Mouse (Mus musculus): Measurements from ENCODE around the gene Il17rd. TPM values are rescaled to one million over a fixed set of nuclear protein-coding genes. Genes with fewer than 3 reads are reported as not detected.

Il17rd gene
- polyA plus RNA-seq, 1 experiment from 2014 or later, result 2.1 TPM

DNA sequence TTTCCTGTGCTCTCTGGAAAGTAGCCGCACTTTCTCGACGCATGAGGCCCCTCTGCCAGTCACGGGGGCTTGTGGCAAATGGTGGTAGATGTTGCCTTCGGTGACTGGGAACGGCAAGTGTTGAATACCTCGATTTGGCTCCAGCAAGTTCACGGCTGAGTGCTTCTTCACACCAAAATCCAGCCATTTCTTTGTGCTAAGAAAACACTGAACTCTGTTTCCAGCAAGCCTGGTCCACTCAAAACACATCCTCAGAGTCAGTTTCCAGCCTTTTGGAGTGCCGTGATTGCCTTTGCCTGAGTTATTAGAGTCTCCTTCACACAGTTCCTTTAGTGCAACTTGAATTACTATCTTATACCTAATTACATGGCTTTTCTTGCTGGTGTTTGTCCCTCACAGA, 11.3 kb downstream of the Il17rd start:
- H3K4me3 ChIP-seq (ENCODE audit: low read depth, low read length), result no peak overlapping the region
- no peak overlapping the region for H3K27ac ChIP-seq (ENCODE audit: low read depth, low read length)
- no peaks in the 10 kb centered on the region for H3K9me3 ChIP-seq (replicated peaks; ENCODE audit: control insufficient read depth, low read length)
- no peaks in the 10 kb centered on the region for H3K27me3 ChIP-seq (ENCODE audit: control insufficient read depth, insufficient read depth, low read length)
- no peak for ATAC-seq (replicated peaks; ENCODE audit: insufficient number of reproducible peaks, low FRiP score, low TSS enrichment)
- 46% methylated on average over 9 of the region's 9 CpGs for WGBS (ENCODE audit: insufficient replicate concordance)
- no peak overlapping the region for H3K4me2 ChIP-seq
- H3K36me3 ChIP-seq (ENCODE audit: control insufficient read depth, insufficient read depth, low read length), result no peaks in the 10 kb centered on the region
- H3K9ac ChIP-seq (ENCODE audit: low read depth, low read length), result no peak overlapping the region
- peaks cover 21% of the 10 kb centered on the region for H3K4me1 ChIP-seq (ENCODE audit: control insufficient read depth, insufficient read depth, low read length)

DNA sequence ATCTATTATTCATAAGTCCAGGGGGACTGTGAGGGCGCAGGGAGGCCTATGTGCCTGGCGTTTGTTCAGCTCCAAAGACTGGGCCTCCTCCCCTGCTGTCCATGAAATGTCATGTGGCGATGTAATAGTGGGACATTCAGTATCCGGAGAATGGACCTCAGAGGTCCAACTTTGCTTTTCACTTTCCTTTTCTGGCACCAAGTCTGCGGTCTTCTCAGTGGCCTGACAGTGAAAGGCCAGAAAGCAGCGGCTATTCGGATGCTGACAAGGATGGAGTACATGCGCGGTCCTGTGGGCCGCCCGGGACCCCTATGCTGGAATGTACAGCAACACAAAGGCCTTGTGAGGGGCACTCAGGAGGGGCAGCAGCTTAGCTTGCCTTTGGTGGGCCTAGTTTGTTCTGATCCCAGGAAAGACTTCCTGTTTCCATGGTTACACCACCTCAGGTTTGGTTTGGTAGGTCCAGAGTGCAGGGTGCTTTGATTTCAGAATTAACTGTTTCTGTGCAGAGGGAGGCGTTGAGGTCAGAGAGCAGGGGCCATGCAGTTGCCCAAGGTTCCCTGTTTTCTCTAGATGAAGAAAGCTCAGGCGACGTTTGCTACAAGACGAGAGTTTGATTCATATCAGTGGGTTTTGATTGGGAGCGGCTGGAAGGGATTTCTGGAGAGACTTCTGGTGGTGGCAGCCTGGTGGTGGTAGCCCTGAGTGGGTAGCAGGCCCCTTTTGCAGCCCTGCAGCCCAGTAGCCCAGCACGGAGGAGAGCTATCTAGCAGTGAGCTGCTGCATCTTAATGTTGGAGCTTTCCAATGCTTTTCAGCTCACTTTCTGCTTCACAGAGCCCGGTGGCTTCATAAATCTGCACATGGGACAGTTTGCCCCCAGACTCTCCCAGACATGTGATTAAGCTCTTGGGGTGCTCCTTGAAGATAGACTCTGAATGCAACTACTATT, 12.1 kb downstream of the Il17rd start:
- WGBS (ENCODE audit: insufficient replicate concordance), result 60% methylated on average over 18 of the region's 18 CpGs
- H3K9me3 ChIP-seq (replicated peaks; ENCODE audit: control insufficient read depth, low read length), result no peaks in the 10 kb centered on the region
- no peak for ATAC-seq (replicated peaks; ENCODE audit: insufficient number of reproducible peaks, low FRiP score, low TSS enrichment)
- H3K27me3 ChIP-seq (ENCODE audit: control insufficient read depth, insufficient read depth, low read length), result no peaks in the 10 kb centered on the region
- H3K36me3 ChIP-seq (ENCODE audit: control insufficient read depth, insufficient read depth, low read length), result no peaks in the 10 kb centered on the region
- no peak overlapping the region for H3K4me3 ChIP-seq (ENCODE audit: low read depth, low read length)
- no peak overlapping the region for H3K27ac ChIP-seq (ENCODE audit: low read depth, low read length)
- H3K4me2 ChIP-seq, result no peak overlapping the region
- H3K9ac ChIP-seq (ENCODE audit: low read depth, low read length), result no peak overlapping the region
- H3K4me1 ChIP-seq (ENCODE audit: control insufficient read depth, insufficient read depth, low read length), result peaks cover 15% of the 10 kb centered on the region; the same call in 1 of the 2 replicates

DNA sequence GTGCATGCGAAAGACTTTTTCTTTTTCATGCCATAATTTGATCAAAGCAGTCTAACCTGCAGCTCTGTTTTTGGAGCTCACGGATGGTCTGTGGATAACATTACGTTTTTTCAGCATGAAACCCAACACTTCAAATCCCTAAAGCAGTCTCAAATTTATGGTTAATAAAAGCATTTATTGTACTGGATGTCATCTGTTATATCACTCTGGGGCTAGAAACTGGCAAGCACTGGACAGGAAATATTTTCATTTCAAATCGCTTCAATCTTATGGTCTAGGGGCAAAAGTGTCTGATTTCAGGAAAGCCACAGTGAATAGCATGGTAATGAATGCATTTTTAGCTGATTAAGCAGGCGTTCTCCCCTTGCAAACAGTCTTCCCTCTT, 12.8 kb downstream of the Il17rd start:
- H3K9me3 ChIP-seq (replicated peaks; ENCODE audit: control insufficient read depth, low read length), result no peaks in the 10 kb centered on the region
- no peak overlapping the region for H3K4me2 ChIP-seq
- H3K27ac ChIP-seq (ENCODE audit: low read depth, low read length), result no peak overlapping the region
- no peak overlapping the region for H3K4me3 ChIP-seq (ENCODE audit: low read depth, low read length)
- H3K36me3 ChIP-seq (ENCODE audit: control insufficient read depth, insufficient read depth, low read length), result no peaks in the 10 kb centered on the region
- H3K9ac ChIP-seq (ENCODE audit: low read depth, low read length), result no peak overlapping the region
- WGBS (ENCODE audit: insufficient replicate concordance), result 65% methylated on average over 5 of the region's 5 CpGs
- ATAC-seq (replicated peaks; ENCODE audit: insufficient number of reproducible peaks, low FRiP score, low TSS enrichment), result no peak
- no peaks in the 10 kb centered on the region for H3K27me3 ChIP-seq (ENCODE audit: control insufficient read depth, insufficient read depth, low read length)
- H3K4me1 ChIP-seq (ENCODE audit: control insufficient read depth, insufficient read depth, low read length), result peaks cover 20% of the 10 kb centered on the region

DNA sequence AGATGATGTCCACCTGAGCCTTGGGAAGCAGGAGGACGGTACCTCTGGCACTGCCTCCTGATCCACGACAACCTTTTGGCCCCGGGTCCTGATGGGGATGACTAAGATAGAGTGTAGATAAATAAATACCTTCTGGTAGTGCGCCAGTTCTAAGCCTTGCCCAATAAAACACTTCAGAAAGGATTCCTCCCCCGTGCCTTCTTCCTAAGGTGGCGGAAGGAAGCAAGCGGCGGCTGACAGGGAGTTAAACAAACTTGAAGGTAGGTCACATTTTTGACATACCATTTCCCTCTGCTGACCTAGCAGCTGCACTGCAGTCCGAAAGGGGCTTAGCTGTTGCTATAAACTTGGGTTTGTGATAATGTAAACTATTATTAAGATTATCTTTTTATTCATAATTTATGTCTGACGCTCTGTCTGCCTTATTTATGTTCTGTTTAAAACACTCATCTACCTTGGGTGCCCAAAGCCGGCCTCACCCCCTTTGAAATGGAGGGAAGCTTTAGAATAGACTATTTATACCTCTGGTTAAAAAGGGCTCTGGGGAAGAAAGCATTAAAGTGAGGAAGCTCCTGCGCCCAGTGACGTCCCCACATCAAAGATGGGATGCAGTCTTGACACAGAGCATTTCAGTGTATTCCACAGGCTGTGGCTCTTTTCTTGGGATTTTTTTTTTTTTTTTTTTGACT, 19.9 kb downstream of the Il17rd start:
- Histone ChIP-seq H3K27ac (ENCODE audit: low read depth, low read length) (no peak overlapping the region), H3K36me3 (ENCODE audit: control insufficient read depth, insufficient read depth, low read length) (no peaks in the 10 kb centered on the region), H3K9ac (ENCODE audit: low read depth, low read length) (no peak overlapping the region), H3K4me2 (peak overlapping the region; percentile 17), H3K27me3 (ENCODE audit: control insufficient read depth, insufficient read depth, low read length) (no peaks in the 10 kb centered on the region), H3K4me1 (ENCODE audit: control insufficient read depth, insufficient read depth, low read length) (peaks cover 38% of the 10 kb centered on the region), H3K4me3 (ENCODE audit: low read depth, low read length) (no peak overlapping the region), H3K9me3 (replicated peaks; ENCODE audit: control insufficient read depth, low read length) (no peaks in the 10 kb centered on the region)
- no peak for ATAC-seq (replicated peaks; ENCODE audit: insufficient number of reproducible peaks, low FRiP score, low TSS enrichment)
- WGBS (ENCODE audit: insufficient replicate concordance), result 16% methylated on average over 13 of the region's 13 CpGs

DNA sequence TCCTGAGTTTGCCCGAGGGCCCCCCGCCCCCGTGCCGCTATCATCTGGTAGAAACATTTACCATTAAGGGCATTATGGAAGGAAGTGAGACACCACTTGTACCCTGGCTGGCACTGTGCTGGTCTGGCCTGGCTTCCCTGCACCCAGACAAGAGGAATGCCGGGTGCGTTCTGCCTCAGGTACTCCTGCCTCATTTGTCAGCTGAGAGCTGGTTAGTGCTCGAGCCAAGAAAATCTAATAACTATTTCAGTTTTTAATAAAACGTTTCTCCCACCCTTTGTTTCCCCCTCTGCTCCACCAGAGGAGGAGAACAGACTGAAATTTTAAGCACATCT, 20.4 kb downstream of the Il17rd start:
- Histone ChIP-seq H3K9ac (ENCODE audit: low read depth, low read length) (no peak overlapping the region), H3K4me1 (ENCODE audit: control insufficient read depth, insufficient read depth, low read length) (peaks cover 38% of the 10 kb centered on the region), H3K4me2 (0 out of 2 replicates have a peak overlapping the region, but pooled peaks have one; percentile 2), H3K9me3 (replicated peaks; ENCODE audit: control insufficient read depth, low read length) (no peaks in the 10 kb centered on the region), H3K36me3 (ENCODE audit: control insufficient read depth, insufficient read depth, low read length) (no peaks in the 10 kb centered on the region), H3K27ac (ENCODE audit: low read depth, low read length) (no peak overlapping the region), H3K4me3 (ENCODE audit: low read depth, low read length) (no peak overlapping the region), H3K27me3 (ENCODE audit: control insufficient read depth, insufficient read depth, low read length) (no peaks in the 10 kb centered on the region)
- ATAC-seq (replicated peaks; ENCODE audit: insufficient number of reproducible peaks, low FRiP score, low TSS enrichment), result no peak
- 24% methylated on average over 8 of the region's 8 CpGs for WGBS (ENCODE audit: insufficient replicate concordance)

DNA sequence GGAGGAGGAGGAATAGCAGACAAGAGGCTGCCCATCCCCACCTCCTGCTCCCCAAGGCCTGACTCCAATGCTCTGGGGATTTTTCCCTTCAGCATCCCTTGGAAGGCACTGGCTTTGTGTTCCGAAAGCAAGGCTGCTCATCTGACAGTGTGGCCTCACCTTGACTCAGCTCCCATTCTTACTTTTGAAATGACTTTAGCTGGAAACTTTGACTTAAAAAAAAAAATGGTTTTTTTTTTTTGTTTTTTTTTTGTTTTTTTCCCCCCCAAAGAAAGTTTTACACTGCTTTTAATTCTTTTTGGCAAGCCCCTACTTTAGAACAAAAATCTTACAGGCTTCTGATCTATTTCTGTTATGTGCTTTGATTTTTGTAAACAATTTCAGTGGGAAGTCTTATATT, 24.6 kb downstream of the Il17rd start:
- H3K9ac ChIP-seq (ENCODE audit: low read depth, low read length), result no peak overlapping the region
- peaks cover 31% of the 10 kb centered on the region for H3K4me1 ChIP-seq (ENCODE audit: control insufficient read depth, insufficient read depth, low read length)
- 68% methylated on average over 1 of the region's 1 CpGs for WGBS (ENCODE audit: insufficient replicate concordance)
- no peak overlapping the region for H3K4me3 ChIP-seq (ENCODE audit: low read depth, low read length)
- no peaks in the 10 kb centered on the region for H3K27me3 ChIP-seq (ENCODE audit: control insufficient read depth, insufficient read depth, low read length)
- no peaks in the 10 kb centered on the region for H3K36me3 ChIP-seq (ENCODE audit: control insufficient read depth, insufficient read depth, low read length)
- H3K4me2 ChIP-seq, result no peak overlapping the region
- H3K9me3 ChIP-seq (replicated peaks; ENCODE audit: control insufficient read depth, low read length), result no peaks in the 10 kb centered on the region
- no peak overlapping the region for H3K27ac ChIP-seq (ENCODE audit: low read depth, low read length)
- ATAC-seq (replicated peaks; ENCODE audit: insufficient number of reproducible peaks, low FRiP score, low TSS enrichment), result no peak

DNA sequence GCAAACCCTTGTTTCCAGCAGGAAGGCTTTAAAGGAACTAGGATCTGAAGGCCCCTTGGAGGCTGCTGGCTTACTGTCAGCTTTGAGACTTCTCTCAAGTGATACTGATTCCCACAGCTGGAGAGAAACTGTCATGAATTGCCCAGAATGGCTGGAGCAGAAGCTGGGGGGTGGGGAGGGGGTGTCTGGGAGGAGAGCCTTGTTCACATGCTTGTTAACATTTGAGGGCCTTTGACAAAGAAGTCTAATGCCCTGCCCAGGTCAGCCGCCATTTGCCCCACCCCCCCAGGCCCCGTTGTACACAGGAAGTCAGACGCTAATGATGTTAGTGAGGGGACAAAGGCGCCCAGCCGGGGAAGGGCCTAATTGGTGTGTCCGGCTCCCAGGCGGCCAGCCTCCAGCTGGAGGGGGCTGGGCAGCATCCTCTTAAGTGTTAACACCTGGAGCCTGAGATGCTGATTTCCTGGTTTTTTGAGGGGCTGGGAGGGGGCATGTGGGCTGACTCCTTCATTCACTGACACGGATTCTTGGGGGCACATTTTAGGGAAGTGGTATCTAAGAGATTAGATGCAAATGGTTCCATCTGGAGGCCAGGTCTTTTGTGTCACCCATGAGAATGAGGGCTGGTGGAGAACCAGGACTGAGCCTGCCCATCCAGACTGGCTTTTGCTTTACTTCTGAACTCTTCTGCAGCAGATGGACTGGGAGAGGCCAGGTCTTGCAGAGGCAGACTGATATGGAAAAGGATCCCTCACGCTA, 27.6 kb downstream of the Il17rd start:
- peak overlapping the region; percentile 50 for H3K9ac ChIP-seq (ENCODE audit: low read depth, low read length)
- ATAC-seq (replicated peaks; ENCODE audit: insufficient number of reproducible peaks, low FRiP score, low TSS enrichment), result no peak
- H3K9me3 ChIP-seq (replicated peaks; ENCODE audit: control insufficient read depth, low read length), result no peaks in the 10 kb centered on the region
- 11% methylated on average over 9 of the region's 9 CpGs for WGBS (ENCODE audit: insufficient replicate concordance)
- no peaks in the 10 kb centered on the region for H3K36me3 ChIP-seq (ENCODE audit: control insufficient read depth, insufficient read depth, low read length)
- H3K27ac ChIP-seq (ENCODE audit: low read depth, low read length), result 0 out of 2 replicates have a peak overlapping the region, but pooled peaks have one; percentile 0
- peak overlapping the region; percentile 11; the same call in 1 of the 2 replicates for H3K4me2 ChIP-seq
- peaks cover 36% of the 10 kb centered on the region for H3K4me1 ChIP-seq (ENCODE audit: control insufficient read depth, insufficient read depth, low read length)
- H3K27me3 ChIP-seq (ENCODE audit: control insufficient read depth, insufficient read depth, low read length), result no peaks in the 10 kb centered on the region
- H3K4me3 ChIP-seq (ENCODE audit: low read depth, low read length), result no peak overlapping the region

DNA sequence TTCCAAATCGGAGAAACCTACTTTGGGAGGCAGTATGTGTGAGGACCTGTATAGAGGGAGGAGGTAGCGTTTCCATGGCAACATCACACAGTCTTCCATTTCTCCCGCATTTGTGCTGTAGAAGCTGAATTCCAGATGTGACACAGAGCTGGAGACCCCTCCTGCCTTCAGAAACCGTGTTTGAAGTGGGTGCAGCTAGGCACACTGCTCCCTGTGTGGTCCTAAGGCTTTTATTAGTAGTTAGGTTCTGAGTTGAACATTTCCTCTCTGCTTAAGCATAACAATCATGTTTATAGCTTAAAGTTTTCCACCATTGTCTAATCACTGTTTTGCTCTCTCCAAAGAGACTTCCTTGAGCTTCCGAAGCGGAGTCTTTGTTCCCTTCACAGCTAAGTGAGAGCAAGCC, 29.1 kb downstream of the Il17rd start:
- Histone ChIP-seq H3K9me3 (replicated peaks; ENCODE audit: control insufficient read depth, low read length) (no peaks in the 10 kb centered on the region), H3K36me3 (ENCODE audit: control insufficient read depth, insufficient read depth, low read length) (no peaks in the 10 kb centered on the region), H3K27me3 (ENCODE audit: control insufficient read depth, insufficient read depth, low read length) (no peaks in the 10 kb centered on the region), H3K4me1 (ENCODE audit: control insufficient read depth, insufficient read depth, low read length) (peaks cover 45% of the 10 kb centered on the region), H3K4me3 (ENCODE audit: low read depth, low read length) (no peak overlapping the region), H3K9ac (ENCODE audit: low read depth, low read length) (no peak overlapping the region), H3K4me2 (no peak overlapping the region), H3K27ac (ENCODE audit: low read depth, low read length) (peak overlapping the region; percentile 51)
- ATAC-seq (replicated peaks; ENCODE audit: insufficient number of reproducible peaks, low FRiP score, low TSS enrichment), result no peak
- WGBS (ENCODE audit: insufficient replicate concordance), result 40% methylated on average over 6 of the region's 6 CpGs
